Mouse (Mus musculus) gastrocnemius, postnatal 25 days (tissue): Measurements from ENCODE around the gene Dedd2. TPM values are rescaled to one million over a fixed set of nuclear protein-coding genes. Genes with fewer than 3 reads are reported as not detected.

Experiments used
- DNase-seq: peaks from one replicate; pipeline ENCODE4 v3.0.0; 2022
- total RNA-seq, 2 experiments: library from RNA; stranded (reverse); gene quantifications; 1 replicate in 1 of 2; 2 replicates in 1 of 2; pipeline ENCODE4 v1.2.3; 2021

Gene Dedd2
- total RNA-seq, 2 experiments from 2014 or later, result 7.2 to 7.9 TPM

GRCm38 (mm10) chr7:25246759-25247137, 26.3 kb upstream of the Dedd2 start:
- no peak for DNase-seq

GRCm38 (mm10) chr7:25246079-25246758, 25.8 kb upstream of the Dedd2 start:
- peak; percentile 39 for DNase-seq

- DNase-seq, result no peak
Measured at GRCm38 (mm10) chr7:25244562-25245369, 24.4 kb upstream of the Dedd2 start.

GRCm38 (mm10) chr7:25243361-25243760, 22.9 kb upstream of the Dedd2 start:
- DNase-seq, result no peak

GRCm38 (mm10) chr7:25241062-25241461, 20.6 kb upstream of the Dedd2 start:
- DNase-seq, result peak; percentile 51

- no peak for DNase-seq
Measured at GRCm38 (mm10) chr7:25240631-25241030, 20.2 kb upstream of the Dedd2 start.

GRCm38 (mm10) chr7:25238829-25239623, 18.6 kb upstream of the Dedd2 start:
- peak; percentile 83 for DNase-seq

GRCm38 (mm10) chr7:25238015-25238706, 17.7 kb upstream of the Dedd2 start:
- DNase-seq, result peak; percentile 93

- peak; percentile 98 for DNase-seq
Measured at GRCm38 (mm10) chr7:25237249-25238014, 17.0 kb upstream of the Dedd2 start, which contains the start of gene Gsk3a. Gsk3a (minus strand) TSS chr7:25237851.

GRCm38 (mm10) chr7:25235526-25235925, 15.1 kb upstream of the Dedd2 start:
- DNase-seq, result no peak

- DNase-seq, result no peak
Measured at GRCm38 (mm10) chr7:25233061-25233460, 12.6 kb upstream of the Dedd2 start.

GRCm38 (mm10) chr7:25232101-25232648, 11.8 kb upstream of the Dedd2 start:
- no peak for DNase-seq

GRCm38 (mm10) chr7:25230690-25231285, 10.4 kb upstream of the Dedd2 start:
- no peak for DNase-seq

- no peak for DNase-seq
Measured at GRCm38 (mm10) chr7:25227523-25228300, 7.3 kb upstream of the Dedd2 start.

GRCm38 (mm10) chr7:25222275-25222967, 2.0 kb upstream of the Dedd2 start:
- DNase-seq, result no peak

GRCm38 (mm10) chr7:25221102-25221883, 878 bp upstream of the Dedd2 start, which contains the start of gene Zfp526:
Zfp526 (plus strand) TSS chr7:25221425.
- peak; percentile 98 for DNase-seq

- DNase-seq, result peak; percentile 94
Measured at GRCm38 (mm10) chr7:25219756-25220456, 509 bp downstream of the Dedd2 start.

- no peak for DNase-seq
Measured at GRCm38 (mm10) chr7:25219416-25219750, 1.0 kb downstream of the Dedd2 start.
